Mouse (Mus musculus) thymus, postnatal 4 days (tissue): ENCODE measurements around the gene Dvl2.

ENCODE experiments used
- DNase-seq: peaks from one replicate; pipeline ENCODE4 v3.0.0; 2021

Gene Dvl2

DNA sequence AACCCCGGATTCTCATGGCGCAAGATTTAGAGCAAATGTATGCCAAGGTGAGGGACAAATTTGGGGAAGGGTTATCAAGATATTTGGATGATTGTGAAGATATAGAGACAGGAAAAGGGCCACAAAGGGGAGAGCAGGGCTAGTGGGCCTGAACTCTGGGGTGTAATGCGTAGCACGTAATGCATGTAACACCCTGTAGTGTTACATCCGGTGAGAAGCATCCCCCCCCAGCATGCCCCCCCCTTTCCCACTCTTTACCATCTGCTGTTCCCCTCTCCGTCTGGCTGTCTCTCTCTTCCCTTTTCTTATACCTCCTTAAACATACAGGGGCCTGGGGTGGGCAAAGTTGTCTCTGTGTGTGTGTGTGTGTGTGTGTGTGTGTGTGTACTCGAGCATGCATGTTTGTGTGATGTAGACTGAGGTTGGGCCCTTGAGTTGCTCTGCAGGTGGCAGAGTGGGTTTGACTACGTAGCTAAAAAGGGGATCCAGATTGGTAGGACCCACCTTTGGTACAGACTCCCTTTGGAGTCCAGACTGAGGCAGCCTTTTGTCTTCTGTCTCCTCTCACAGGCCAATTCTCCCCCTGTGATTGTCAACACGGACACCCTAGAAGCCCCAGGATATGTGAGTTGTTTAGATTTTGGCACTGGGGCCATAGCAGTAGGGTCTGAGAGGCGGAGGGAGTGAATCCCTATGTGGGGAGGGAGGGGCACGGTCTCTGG lies 29.6 kb downstream of the Dvl2 start:
- DNase-seq = no peak

DNA sequence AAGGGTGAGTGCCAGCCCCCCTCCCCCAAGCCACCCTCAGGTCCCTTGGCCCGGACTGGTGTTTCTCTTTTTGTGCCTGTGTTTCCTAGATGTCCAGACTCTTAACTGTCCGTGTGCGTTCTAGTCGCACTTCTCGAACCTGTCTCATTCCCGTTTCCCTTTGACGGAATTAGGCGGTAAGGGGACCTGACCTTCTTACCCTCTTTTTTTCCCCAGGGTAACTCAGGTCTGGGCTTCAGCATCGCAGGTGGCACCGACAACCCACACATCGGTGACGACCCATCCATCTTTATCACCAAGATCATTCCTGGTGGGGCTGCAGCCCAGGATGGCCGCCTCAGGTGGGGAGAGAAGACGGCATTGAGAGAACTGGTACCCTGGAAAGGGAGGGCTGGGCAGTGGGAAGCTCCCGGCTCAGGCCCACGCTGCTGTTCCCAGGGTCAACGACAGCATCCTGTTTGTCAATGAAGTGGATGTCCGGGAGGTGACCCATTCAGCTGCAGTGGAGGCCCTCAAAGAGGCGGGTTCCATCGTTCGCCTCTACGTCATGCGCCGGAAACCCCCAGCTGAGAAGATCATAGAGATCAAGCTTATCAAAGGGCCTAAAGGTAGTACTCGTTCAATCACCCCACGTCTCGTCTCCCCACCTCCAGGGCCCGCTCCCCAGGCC lies 30.4 kb downstream of the Dvl2 start:
- no peak for DNase-seq

GRCm38 (mm10) chr11:70031321-70031670 lies 30.9 kb downstream of the Dvl2 start:
- DNase-seq = no peak

DNA sequence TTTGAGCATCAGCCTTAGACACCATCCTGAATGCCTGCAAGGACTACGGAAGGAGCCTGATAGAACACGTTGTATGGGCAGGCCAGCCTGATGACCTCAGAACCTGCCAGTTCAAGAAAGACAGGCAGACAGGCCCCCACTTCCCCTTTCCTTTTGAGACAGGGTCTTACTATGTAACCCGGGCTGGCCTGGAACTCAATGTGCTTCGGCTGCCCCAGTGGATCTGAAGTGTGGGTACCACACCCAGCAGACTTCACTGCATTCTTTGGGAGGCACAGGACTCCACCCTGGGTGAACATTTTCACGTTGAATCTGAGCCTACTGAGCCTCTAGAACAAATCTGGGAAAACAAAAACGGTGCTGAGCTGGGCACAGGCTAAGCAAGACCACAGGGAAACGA lies 37.8 kb downstream of the Dvl2 start:
- DNase-seq = no peak

DNA sequence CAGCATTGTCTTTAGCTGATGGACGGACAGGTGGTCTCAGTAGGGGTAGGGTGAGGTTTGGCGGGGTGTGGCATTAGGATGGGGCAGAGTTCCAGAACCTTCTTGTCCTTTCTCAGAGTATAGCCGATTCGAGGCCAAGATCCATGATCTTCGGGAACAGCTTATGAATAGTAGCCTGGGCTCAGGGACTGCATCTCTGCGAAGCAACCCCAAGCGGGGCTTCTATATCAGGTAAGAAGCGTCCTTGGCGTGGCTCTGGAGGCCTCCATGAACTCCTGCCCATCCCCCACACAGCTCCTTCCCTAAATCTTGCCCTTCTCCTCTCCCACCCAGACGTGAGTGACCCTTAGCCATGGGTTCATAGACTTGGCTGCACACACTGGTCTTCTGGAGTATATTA lies 39.2 kb downstream of the Dvl2 start:
- DNase-seq = no peak

DNA sequence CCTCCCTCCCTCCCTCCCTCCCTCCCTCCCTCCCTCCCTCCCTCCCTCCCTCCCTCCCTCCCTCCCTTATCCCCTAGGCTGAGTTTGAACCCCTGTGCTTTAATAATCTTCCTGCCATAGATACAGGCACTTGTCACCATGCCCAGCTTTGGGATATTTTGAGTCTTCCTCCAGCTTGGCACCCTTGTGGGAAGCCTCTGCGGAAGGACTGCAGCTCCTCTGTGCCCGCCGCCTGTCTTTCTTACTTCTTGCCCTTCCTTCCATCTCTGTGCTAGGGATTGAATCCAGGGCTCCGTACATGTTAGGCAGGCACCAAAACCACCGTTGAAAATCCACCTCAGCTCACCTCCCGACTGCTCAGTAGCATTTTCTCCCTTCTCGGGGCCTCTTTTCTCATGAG lies 39.8 kb downstream of the Dvl2 start:
- DNase-seq = no peak

- DNase-seq = no peak
Measured at GRCm38 (mm10) chr11:70042309-70043085, 42.1 kb downstream of the Dvl2 start.

DNA sequence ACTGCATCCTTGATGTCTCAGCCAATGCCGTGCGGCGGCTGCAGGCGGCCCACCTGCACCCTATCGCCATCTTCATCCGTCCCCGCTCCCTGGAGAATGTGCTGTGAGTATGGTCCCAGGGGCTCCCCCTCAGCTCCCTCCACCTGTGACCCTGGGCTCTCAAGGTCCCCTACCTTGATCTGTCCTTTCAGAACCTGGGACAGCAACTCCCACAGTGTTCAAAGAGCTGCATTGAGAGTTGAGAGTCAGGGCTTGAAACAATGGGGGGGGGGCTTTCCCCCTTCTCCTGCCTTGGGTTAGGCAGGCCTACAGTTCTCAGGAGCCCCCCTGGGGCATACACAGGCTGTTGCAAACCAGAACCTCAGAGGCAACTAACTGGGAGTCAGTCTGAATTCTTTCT lies 43.3 kb downstream of the Dvl2 start:
- DNase-seq = no peak

DNA sequence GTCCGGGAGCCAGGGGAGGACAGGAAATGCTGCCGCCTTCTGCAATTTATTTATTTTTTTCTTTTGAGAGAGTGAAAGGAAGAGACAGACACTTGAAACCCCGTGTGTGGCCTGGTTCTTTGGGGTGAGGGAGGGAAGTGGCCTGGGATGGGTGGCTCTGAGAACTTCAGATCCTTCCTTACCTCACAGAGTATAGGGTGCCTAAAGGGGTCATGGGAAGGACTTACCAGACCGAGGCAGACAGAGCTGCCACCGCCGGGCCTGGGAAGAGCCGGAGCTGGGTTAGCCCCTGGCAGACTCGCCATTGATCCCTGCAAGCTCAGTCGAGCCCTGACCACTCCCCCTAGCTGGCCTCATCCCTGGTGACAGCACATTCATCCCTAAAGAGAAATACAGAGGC lies 45.0 kb downstream of the Dvl2 start:
- DNase-seq = no peak

DNA sequence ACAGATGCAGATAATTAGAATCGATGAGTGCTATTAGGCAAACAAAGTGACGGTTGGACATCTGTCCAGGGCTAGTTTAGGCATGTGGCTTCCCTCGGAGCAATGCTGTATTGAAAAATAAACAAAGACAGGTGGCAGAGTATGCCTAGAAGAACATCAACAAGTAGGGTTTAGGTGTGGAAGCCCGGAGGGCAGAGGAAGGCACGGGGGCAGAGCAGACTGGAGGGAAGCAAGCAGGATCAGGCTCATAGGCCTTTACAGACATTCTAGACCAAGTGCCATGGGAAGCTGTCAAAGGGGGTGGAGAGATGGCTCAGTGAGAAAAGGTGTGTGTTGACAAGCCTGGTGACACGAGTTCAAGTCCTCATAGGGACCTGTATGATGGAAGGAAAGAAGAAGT lies 49.0 kb downstream of the Dvl2 start:
- no peak for DNase-seq

DNA sequence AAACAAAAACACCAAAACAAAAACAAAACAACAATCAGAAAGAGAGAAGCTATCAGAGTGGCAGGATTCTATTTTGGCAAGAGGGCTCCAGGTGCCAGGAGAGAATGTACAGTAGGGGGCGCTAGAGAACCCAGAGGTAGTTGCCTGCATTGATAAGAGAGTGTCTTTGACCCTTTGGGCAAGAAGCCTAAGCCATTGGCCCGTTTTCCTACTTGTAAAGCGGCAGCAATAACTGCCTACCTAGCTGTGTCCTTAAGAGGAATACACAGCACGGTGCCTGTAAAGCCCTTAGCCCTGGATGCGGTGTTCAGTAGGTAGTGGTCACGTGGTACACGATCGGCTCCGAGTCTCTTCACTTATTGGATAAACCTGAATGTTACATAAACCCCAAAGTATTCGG lies 49.4 kb downstream of the Dvl2 start:
- DNase-seq = peak; percentile 57

DNA sequence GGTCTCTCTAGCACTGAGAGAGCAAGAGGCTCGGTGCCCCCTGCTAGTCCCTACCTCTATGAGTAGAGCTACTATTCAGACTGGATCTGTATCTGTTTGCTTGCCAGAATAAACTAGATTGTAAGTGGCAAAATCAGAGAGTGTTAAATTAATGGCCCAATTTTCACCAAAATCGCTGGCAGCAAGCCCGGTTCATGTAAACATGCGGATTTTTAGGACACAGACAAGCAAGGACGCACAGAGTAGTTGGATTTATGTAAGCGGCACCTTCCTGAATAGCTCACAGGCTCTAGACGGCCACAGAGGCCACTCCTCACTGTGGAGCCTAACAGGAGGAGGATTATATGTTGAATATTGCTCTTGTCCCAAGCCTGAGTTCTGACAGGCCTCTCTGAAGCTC lies 52.8 kb downstream of the Dvl2 start:
- DNase-seq = no peak

DNA sequence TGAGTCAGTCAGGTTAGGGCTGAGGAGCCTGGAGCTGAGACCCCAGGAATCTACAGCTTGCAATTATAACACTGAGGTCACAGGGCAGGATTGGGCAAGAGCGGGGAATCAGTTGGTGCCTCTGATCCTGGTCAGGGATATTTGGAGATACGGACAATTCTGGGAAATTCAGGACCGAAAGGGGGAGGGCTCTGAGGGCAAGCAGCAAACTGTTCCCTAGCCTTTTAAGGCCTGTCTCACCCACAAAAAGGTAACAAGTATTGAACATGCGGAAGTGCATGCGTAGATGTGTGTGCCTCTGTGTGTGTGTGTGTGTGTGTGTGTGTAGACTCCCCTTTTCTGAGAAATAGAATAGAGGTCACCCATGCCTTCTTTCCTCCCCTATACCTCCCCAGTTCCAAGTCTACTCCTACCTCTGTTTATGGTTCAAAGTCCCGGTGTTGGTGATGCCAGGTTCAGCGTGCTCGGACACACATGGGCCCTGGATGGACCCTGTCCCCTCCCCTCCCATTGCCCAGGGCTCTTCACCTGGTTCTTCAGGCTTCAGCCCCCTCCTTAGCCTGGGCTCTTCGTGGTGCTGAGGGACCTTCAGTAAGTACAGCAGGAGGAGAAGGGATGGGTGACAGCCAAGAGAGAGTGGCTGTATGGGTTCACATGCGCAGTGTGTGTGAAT lies 53.6 kb downstream of the Dvl2 start, which contains the start of gene Asgr1:
TSS of gene Asgr1 (plus strand) at position 188 of the 673 bp plus-strand sequence.
- DNase-seq = no peak

DNA sequence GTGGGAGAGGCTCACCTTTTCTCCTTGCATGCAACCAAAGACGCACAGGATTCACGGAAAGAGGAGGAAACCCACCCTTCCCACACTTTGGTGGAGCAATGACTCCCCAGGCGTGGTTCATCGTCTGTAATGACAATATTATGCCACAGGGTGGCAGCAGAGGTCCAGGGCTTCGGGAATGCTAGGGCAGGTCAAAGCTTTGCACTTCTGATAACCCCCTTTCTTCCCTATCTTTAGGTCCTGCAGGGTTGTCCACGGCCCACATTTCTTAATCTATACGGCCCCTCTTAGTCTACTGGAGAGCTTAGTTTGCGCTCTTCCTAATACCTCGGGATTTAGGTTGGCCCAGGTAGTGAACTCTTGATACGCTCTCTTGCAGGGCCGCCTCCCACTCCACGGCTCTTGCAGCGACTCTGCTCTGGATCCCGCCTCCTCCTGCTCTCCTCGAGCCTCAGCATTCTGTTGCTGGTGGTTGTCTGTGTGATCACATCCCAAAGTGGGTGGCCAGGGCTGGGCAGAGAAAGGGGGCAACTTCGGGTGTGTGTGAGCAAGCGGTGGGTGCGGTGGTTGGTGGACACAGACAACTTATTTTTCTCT lies 55.3 kb downstream of the Dvl2 start:
- peak; percentile 84 for DNase-seq

DNA sequence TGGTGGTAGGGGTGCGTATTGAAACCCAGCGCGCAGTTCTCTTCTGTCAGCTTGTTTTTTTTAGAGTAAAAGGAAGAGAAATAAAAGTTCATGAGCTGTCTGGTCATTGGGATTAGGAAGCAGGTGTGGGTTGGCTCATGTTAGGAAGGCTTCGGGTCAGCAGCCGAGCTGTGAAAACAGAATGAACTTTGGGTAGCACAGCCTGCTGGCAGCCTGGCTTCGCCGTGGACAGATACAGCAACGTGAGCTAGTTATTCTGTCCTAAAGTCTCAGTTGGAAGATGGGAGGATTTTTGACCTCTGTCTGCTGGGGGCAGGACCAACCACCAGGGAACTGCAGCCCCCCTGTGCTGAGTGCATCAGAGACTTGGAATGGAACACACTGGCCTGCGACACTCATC lies 57.4 kb downstream of the Dvl2 start:
- DNase-seq = no peak

DNA sequence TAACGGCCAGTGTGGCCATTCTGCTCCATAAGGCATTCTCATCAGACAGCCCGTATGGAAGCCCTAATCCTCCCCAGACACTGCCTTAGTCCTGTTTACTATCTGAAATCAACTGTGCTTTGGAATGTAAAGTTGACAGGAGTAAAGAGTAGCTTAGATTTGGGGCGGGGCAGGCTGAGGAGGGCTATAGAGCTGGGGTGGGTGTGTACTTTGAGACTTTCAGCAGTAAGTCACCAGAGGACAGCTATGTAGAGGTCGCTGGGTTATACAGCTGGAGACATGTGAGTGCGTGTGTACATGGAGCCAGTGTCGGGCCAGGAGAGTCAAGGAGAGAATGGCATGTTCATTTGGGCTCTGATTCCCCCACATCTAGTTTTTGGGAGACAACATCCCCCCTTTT lies 59.5 kb downstream of the Dvl2 start:
- no peak for DNase-seq
